Mouse (Mus musculus) heart, postnatal 10 days (tissue): ENCODE results near the gene Plxdc1. TPM values are rescaled to one million over a fixed set of nuclear protein-coding genes. Genes with fewer than 3 reads are reported as not detected.

Experiments
- DNase-seq, 2 experiments: peaks; one replicate each; pipeline ENCODE4 v3.0.0; 2021
- intact Hi-C: fragments of 180-260 bp; cut with DNase I; formaldehyde crosslinking; loops from one replicate; pipeline ENCODE4 v1.15.1; 2025
- total RNA-seq, 2 experiments: library from RNA; stranded (reverse); gene quantifications; 2 replicates each; pipeline ENCODE4 v1.2.3; 2021

Gene Plxdc1
- 1 to 10 TPM; 4.8 to 6.9 TPM for total RNA-seq

DNA sequence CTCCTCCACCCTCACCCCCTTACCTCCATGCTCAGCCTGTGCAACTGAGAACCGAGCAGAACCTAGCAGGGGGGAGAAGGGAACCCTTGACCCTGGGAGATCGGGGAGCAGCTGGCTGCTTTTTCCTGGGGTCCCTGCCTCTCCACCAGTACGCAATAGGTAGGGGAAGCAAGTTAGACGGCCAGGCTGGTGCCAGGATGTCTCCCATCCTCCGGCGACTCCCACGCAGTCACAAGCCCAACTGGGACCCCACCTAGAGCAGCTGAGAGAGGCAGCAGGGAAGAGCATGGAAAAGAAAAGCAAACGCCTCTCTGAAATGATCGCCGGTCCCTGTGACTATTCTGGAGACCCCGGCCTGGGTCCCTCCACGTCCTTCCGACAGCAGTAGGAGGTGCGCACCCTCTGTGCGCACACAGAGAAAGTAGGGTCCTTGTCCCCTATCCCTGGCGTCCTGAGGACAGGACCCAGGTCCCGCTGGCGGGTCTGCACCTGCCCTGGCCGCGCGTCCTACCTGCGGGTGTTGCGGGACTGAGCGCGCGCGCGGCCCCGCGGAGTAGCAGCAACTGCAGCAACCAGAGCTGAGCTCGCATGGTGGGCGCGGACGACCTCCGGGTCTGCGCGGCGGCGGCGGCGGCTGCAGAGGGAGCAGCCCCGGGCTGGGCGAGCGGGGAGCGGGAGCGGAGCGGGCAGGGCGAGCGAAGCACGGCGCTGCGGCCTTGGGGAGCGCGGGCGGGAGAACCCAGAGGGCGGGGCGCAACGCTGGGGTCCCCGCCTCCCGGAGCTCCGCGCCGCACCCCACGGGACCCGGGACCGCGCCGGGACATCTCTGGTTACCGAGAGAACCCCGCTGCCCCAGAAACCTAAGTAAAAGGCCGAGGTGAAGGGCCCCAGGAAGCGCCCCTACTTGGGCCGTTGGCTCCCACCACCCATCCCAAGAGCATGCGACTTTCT is at the start of gene Plxdc1:
TSS of gene Plxdc1 (minus strand) at position 718 of the 951 bp plus-strand sequence.
- intact Hi-C loops, result loop anchor here (5.0 kb wide), 2 partner anchors 189 to 204 kb away; partner anchors contain the start of genes Lasp1 and Rpl23

DNA sequence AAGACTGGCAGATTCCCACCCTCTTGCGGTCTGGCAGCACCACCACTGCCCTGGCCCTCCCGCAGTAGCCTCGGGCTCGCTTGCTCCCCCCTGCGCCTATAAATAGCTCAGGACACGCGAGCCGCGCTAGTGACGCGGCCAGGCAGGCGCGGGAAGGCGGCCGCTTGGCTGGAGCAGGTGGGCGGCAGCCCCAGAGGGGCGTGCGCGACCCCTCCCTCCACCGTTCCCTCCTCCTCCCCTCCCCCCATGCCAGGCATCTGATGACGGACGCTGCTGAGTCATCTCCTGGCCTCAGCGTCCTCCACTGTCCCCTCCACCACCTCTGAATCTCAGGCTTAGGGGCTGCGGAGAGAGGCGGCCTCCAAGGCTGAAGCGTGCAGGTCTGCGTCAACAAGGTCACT is 49.7 kb upstream of the Plxdc1 start:
- intact Hi-C loops, result no loop called here
- peak; percentile 57 to 66 for DNase-seq

More for the DNA sequence above, at the start of gene Plxdc1:
- DNase-seq, result peak in 1 of 2 experiments; percentile 57

DNA sequence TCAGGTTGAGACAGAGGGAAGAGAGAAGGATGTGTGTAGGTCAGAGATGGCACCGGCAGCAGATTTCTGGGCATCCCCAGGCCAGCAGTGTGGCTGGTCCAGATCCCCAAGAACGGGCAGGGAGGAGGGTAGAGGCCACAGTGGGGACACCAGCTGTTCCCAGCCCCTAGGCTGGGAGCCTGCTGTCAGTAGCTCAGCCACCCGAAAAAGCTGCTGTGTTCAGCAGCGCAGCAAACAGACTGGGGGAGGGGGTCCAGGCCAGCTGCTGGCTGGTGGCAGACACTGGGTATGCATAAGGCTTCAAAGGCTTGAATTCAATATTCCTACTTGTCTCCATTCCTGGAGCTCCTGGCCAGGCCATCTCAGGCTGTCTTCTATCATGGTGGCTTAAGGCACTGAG is 48.6 kb upstream of the Plxdc1 start:
- DNase-seq, result no peak
- intact Hi-C loops, result no loop called here

DNA sequence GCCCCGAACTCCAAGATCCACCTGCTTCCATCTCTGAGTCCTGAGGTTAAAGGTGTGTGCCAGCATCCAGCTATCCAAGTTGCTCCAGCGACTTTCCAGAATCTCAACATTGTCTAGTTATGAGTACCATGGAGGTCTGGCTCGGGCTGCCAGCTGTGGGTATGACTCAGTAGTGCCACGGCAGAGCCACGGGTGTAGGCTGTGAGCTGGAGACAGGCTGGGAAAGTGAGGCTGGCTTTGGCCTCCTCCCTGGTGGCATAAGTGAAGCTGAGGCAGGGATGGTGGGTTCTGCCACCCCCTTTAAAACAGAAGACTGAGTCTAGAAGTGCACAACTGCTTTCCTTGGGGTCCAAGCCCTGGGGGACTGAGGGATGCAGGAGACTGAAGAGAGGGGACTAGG is 47.8 kb upstream of the Plxdc1 start:
- intact Hi-C loops, result no loop called here
- no peak for DNase-seq

DNA sequence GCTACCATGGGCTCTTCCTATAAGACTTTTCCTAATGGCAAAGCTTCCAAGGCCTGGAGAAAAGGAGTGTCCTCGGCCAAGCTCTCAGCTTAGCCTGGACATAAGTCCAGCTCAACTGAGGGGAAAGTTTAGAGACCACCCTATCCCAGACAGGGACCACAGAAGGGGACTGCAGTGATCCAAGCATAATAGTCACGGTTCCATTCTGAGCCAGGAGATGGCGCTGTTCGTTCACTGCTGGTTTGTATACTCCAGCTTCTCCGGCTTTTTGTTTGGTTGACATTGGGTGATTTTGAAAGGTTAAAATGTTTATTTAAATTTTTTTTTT is 45.2 kb upstream of the Plxdc1 start:
- DNase-seq, result peak; percentile 84 to 92
- intact Hi-C loops, result loop anchor here (1.0 to 2.0 kb wide), 2 partner anchors 44 to 169 kb away; no protein-coding TSS in a partner anchor

DNA sequence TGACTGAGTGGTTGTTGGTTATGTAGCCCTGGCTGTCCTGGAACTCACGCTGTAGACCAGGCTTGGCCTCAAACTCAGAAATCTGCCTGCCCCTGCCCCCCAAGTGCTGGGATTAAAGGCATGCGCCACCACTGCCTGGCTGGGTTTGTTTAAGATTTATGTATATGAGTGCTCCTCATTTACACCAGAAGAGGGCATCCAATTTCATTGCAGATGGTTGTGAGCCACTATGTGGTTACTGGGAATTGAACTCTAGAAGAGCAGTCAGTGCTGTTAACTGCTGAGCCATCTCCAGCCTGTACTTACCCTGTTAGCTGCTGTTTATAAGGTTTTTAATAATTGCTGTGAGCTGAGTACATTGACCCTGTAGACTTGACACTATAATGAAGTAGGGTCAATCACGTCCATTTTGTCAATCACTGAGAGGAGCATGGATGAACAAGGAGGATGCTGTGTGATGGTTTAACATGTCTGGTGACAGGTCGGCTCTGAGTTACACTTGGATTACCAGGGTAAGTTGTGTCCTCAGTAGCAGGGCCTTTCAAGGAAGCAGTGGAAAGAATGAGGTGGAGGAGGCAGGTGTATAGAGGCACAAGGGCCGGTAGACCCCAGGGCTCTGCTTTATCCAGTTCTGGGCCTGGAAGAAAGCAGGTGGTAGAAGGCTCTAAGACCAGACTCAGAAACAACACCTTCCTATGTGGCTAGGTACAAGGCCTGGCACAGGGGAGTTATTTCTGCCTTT is 44.6 kb upstream of the Plxdc1 start:
- intact Hi-C loops, result loop anchor here (1.0 to 2.0 kb wide), 2 partner anchors 44 to 170 kb away; no protein-coding TSS in a partner anchor
- no peak for DNase-seq

DNA sequence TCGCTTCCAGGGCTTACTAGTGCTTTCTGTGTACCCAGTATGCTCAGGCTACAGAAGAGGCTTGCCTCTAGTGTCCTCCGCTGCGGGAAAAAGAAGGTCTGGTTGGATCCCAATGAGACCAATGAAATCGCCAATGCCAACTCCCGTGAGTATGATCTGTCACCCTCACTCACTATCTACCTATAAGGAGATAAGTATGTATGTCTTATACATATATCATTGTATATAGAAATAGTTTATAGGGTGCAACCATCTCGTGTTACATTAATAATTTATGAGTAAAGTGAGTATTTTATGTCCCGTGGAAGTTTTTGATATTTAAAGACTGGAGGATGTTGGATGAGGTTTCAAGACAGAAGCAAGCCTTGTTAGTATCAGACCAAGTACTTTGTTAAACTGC is 41.5 kb upstream of the Plxdc1 start:
- DNase-seq, result no peak
- intact Hi-C loops, result loop anchor here (2.0 kb wide), 1 partner anchor 121 kb away; no protein-coding TSS in a partner anchor

DNA sequence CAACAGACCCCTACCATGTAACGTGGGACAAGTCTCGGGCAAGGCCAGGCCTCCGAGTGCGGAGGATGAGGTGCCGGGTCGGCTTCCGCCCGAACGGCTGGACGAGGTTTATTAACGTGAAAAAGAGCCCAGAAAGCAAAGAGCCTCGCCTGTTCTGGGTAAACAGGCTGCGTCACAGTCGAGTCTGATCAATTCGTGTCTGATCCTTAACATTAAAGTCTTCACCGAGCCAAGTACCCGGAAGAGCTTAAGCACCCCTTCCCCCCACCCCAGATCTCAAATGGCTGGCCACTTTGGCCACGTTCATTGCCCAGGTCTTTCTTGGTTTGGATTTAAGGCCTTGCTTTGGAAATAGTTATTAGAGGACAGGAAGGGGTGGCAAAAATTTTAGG is 41.0 kb upstream of the Plxdc1 start:
- no peak for DNase-seq
- intact Hi-C loops, result no loop called here

DNA sequence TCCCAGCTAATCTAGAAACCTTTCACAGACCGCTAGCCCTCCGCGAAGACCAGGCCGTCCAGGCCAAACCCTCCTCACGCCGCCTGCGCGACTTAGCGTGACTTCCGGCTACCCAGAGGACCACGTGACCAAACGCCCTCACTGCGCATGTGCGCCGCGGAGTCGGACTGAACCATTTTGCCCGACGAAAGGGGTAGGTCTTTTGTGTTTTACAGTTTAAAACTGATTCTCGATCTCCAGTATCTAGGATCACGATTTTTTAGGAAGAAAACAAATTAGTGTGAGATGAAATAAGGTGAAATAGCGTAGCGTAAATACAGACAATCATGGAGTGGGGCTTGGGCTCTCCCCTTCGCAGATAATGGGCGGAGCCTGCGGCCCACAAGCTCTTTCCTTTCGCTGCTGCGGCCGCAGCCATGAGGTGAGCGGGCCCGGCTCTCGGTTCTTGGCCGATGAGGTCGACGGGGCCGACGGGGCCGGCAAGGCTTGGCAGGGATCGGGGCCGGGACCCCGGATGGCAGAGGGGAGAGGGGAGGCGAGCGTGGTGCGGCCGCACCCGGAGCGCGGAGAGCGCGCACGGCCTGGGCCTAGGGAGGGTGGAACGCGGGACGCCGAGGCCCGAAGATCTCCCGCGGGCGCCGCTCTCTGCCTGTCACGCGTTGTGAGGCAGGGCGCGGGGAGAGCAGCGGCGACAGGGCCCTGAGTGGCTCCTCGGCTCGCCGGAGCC is 40.5 kb upstream of the Plxdc1 start, which contains the start of gene Rpl19:
TSS of gene Rpl19 (plus strand) at position 141 of the 727 bp plus-strand sequence.
- intact Hi-C loops, result no loop called here
- DNase-seq, result peak; percentile 94 to 96

DNA sequence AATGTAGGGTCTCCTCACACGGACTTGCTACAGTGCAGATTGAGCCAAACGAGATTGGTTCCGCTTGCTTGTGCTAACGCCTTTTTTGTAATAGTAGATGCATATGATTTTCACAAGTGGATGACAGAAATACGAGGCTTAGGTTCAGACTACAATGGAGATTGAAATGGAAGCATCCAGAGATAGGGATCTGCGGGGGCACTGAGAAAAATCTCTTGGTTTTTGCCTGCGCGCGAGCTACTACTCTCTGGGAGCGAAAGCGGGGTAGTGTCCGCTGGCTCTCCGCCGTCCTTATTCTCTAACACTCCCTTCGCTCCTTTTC is 40.0 kb upstream of the Plxdc1 start:
- DNase-seq, result no peak
- intact Hi-C loops, result no loop called here

DNA sequence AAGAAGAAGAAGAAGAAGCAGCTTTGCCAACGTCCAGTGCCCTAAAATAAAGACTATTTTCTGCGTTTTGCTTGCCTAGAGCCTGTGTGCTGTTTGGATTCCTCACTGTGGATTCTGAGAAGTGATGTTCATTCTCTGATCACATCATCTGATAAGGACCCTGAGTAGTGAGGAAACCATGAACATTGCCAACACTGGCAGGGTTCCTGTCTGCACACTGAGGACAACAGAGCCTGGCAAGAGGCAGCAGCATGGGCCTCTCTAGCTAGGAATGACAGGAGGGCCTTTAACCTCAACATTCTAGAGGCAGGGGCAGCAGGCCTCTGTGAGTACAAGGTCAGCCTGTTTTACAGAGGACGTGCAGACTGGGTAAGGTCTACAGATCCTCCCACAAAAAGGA is 38.3 kb upstream of the Plxdc1 start:
- no peak for DNase-seq

DNA sequence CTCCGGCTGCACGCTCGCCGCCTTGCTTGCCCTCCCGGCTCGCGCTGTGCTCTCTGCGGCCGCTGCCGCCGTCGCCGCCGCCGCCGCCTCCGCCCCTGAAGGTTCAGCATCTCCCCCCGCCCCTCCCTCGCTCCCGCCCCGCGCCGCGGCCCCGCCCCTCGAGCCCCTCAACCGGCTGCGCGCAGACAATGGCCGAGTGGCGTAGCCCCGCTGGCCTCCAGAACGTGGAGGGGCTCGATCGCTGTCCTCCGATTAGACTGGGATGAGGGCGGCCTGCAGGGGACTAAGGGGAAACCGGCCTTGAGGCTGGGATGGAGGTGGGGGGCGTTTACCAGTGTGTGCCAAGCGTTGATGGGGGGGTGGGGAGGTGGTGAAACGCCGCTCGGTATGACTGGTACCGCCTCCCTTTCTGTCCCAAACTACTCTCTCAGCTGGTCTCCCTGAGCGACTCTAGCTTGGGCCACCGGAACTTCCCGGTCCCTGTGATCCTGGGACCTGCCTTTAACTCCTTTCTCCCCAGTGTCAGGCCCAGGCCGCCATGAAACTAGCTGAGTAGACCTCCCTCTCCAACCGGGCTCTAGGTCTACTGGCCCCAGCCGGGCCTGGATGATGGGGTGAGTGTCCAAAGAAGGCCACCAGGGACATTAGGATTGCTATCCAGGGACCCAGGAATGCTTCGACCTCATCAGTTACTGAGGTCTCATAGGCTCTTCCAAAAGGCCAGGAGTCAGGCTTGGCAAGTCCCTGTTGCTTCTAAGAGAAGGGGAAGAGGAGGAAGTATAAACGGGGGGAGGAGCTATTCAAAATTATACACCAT is 36.5 kb upstream of the Plxdc1 start, which contains the start of gene Cacnb1:
TSS of gene Cacnb1 (minus strand) at position 480 of the 817 bp plus-strand sequence.
- peak; percentile 75 to 76 for DNase-seq
- intact Hi-C loops, result no loop called here

More for the DNA sequence above, 38.3 kb upstream of the Plxdc1 start:
- intact Hi-C loops, result no loop called here

DNA sequence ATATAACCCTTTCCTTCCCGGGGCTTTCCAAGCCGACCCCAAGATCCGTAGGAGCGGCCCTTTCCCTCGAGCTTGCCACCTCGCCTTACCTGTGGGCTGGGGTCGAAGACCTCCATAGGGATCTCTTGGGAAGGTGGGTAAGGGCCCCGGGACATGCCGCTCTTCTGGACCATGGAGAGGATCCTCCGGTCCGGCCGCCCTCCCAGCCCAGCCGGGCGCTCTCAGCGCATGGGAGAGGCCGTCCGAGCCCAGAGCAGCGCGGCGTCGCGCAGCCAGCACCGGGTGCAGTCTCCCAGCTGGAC is 36.0 kb upstream of the Plxdc1 start:
- intact Hi-C loops, result no loop called here
- no peak for DNase-seq

DNA sequence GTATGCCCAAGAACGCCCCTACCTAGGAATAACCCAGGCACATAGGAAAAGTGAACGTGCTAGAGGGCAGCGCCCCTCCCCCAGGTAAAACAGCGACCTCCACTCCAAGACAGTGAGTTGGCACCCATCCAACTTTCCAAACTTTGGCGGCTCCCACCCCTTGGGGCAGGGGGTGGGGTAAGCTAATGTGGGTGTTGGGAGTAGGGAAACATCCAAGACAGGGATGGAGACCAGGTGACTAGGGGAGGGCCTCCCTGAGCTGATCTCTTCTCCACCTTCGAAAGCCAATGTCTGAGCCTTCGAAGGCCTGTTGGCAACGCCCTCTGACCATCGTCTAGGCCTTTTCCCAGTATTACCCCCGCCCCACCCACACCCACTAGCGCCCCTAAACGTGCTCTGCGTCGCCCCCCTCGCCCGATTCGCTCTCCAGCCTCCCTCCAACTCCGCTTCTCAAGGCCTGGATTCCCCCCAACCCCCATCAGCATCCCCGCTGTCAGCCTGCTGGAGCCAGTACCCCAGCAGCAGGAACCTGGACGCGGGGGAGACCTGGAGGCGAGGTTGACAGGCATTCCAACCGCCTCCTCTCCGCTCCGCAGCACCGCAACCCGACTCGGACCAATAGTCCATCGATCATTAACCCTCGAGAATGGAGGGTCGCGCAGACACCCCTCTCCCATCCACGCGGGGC is 35.5 kb upstream of the Plxdc1 start:
- intact Hi-C loops, result no loop called here
- DNase-seq, result peak in 1 of 2 experiments; percentile 53

DNA sequence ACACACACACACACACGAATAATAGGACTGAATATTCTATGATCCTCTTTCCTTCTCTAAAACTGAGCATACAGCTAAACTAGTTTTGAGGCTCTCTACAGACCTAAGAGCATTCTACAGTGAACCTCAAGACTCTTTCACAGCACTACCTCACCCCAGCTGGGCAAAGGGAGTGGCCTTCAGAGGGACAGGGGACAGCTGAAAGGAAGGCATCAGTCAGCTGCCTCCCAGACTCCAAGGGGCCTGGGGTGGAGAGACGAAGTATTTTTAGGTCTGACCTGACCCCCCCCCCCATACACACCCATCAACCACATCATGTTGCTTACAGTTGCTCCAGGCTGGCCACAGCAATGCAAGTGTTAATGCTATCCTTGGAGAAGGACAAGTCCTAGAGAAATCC is 34.9 kb upstream of the Plxdc1 start:
- intact Hi-C loops, result no loop called here
- DNase-seq, result no peak

DNA sequence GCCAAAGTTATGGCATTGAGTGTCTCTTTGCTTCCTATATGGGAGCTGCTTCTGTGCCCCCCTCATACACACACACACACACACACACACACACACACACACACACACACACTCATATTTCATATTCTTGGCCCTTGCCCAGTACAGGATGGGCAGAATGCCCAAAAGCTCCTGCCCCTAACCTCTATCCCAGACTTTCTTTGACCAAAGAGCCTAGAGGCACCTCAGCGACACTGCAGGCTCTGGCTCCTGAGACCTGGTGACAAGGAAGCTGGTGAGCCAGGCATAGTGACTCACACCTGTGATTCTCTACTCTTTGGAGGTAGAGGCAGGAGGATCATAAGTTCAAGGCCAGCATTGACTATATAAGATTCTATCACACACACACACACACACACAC is 34.5 kb upstream of the Plxdc1 start:
- DNase-seq, result no peak

DNA sequence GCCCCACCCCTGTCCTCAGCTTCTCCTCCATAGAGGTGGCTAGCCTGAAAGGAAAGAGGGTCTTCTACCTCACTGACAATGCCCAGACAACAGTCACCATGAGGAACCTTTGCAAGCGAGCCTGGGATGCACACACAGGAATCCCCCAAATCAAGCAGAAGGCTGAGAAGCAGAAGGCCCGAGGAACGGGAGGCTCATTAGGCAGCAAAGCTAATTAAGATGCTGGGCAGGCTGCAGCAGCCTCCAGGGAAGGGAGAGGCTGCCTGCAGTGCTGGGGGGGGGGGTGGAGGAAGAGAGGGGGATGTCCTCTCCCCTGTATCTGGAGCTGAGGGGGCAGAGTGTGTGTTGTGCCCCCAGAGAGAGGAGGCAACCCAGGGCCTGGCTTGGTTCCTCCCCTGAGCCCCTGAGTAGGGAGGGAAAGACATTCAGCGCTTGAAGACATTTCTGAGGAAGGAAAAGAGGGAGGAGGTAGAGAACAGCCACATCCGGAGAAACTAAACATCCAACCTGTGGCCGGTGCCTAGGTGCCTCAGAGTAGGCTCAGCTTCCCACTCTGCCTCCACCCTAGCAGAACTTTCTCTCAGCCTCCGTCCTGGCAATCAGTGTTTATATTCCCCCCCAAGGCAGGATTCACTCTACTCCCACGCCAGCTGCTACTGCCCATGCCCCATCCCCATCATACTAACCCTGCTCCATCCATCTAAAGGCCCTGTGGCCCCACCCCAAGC is 33.8 kb upstream of the Plxdc1 start:
- intact Hi-C loops, result no loop called here
- DNase-seq, result no peak

More for the DNA sequence above, 34.5 kb upstream of the Plxdc1 start:
- intact Hi-C loops, result no loop called here

DNA sequence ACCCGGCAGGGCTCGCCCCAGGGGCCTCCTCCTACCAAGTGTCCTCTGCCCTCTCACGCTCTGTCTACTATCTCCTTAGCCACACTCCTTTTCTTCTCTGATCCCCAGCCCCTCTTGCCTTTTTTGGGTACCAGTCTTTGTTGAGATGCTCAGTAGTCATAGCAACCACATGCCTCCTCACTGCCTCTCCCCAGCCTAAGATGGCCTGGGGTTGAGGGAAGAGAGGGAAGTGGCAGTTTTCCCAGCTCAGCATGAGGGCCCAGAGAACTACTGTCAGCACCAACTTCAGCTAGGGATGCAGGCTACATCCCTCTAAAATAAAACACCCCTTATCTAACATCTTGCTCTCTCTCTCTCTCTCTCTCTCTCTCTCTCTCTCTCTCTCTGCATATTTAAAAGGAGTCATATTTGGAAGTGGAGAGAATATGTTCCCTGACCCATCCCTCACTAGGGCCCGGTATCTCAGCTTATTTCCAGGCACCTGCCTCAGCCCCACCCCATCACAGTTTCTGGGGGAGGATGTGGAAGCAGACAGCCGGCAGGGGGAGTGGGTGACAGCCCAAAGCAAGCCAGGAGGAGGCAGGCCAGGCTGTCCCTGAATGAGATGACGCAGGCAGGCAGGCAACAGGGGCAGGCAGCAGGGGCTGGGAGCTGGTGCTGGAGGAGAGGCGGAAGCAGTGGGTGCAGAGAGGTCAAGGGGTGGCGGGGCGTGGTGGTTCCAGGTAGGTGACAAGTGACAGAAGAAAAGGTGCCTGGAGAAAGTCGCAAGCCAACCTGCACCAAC is 32.8 kb upstream of the Plxdc1 start:
- intact Hi-C loops, result no loop called here
- no peak for DNase-seq
